Mouse (Mus musculus): ENCODE measurements around the gene Errfi1.

The Errfi1 gene

DNA sequence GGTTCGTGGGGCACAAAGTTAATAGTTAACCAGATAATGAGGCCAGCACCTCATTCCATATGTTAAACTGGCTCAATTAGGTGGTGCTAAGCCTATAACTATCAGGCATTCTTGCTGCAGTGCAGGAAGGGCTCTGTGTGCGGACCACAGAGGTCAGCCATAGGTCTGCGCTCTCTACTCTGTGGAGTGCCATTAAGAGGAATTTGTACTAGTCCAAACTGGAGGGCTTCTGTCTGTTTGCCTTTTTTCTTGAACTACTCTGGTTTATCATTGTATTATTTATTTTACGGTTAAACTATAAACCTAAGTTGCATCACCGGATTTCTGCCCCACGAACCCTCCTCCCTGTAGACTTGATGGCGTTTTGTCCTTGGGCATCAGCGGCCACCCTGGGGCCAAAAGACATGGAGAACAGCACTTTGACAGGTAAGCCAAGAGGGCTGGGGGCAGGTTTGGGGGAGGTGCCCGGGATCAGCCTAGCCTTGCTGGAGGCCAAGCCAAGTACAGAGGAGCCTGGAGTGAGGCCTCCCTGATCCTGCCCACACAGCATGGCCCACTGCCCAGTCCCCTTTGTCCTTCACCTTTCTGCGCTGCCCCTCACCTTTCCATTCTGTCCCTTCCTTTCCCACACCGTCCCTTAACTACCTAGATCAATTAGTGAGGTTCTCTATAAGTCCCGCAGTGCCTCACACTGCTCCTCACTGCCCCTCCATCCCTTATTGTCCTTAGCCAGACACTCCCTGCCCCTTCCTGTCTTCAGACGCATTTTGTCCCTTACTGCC is at the start of gene Errfi1:
Gene Errfi1, plus strand, starts transcription at position 240 of the 782 bp plus-strand sequence.
- no peak for DNase-seq (ENCODE audit: low spot score)

GRCm38 (mm10) chr4:150804204-150804603 is 49.5 kb upstream of the Errfi1 start:
- no peak for DNase-seq (ENCODE audit: low spot score)

DNA sequence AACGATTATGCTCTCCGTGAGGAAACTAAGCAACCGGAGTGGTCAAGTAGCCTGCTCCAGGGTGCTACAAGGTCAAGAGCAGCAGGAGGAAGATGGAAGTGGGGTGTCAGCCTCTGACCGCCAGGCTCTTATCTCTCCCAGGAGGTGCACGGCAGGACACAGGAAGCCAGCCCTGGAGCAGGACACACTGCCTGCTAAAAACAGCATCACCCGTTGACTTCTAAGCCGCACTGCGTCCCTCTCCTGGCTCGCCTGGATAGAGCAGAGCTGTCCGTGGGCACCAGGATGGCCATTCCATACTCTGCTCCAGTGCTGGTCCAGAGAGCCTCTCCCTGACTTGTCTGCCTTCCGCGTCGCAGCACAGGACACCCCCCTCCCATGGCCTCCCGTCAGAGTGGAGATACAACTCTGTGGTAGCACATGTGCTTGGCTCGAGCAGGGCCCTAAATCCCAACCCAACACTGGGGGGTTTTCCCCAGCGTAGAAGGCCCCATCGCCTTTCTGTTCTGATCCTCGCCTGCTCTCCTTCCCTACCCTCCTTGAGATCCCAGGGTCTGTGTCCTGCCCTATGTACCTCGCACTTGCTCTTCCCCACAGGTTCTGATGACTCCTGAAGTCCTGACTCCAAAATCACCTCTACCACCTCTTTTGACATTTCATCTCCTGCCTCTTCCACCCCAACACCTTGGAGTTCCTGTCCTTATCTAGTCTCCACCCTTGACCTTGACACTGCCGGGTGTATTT is 45.8 kb upstream of the Errfi1 start:
- no peak for DNase-seq (ENCODE audit: low spot score)

DNA sequence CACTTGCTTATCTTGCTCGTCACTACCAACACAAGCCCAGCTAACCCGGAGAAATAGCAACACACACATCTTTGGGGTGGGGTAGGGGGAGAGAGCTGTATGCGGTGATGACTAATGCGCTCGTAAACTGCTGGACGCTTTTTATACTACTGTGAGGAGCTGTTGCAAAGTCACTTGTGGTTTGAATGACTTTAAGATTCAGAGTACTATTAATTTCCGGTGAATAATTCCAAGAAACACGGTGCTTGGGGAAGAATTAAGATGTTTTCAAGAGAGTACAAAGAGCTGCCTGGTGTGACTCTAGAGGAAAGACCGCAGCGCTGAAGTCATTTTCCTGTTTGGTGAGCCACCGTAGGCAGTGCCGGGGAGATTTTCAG is 45.3 kb upstream of the Errfi1 start:
- DNase-seq (ENCODE audit: low spot score) = peak; percentile 73

- DNase-seq (ENCODE audit: low spot score) = peak; percentile 37
Measured at GRCm38 (mm10) chr4:150809323-150809722, 44.4 kb upstream of the Errfi1 start.

DNA sequence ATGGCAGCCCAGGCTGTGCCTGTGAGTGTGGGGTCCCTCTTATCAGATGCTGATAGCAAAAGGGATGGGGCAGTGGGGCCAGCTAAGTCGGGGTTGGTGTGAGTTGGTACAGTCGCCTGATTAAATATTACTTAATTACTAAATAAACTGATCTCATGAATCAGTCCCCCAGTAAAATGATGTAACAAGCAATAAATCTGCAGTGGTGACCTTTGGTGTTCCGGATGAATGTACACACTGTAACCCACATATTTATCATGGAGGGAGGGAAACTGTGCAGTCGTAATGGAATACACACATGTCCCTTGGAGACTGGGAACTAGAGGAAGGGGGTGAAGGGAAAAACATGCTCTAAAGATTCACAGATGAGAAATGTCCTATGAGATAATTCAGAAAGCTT is 38.6 kb upstream of the Errfi1 start:
- DNase-seq (ENCODE audit: low spot score) = no peak

DNA sequence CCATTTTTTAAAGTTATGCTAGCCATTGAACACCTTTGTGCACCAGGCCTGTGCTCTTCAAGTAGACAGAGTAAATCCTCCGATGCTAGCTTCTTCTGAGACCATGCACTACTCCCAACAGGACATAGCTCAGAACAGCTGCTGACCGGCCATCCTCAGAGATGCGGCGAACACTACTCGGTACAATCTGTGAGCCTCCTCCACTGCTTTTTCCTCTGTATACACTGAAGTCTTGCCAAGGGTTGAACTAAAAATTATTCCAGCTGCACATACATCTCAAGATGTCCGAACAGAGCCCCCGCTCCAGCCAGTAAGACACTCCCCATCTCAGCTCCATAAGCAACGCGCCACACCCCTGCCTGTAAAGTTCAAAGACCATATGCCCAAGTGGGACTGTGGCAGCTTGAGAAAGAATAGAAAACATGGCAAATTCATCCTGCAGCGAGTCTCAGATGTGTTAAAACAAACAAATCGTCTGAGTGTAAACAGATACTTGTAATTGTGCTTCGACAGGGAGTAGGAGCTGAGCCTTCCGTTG is 37.2 kb upstream of the Errfi1 start:
- no peak for DNase-seq (ENCODE audit: low spot score)

DNA sequence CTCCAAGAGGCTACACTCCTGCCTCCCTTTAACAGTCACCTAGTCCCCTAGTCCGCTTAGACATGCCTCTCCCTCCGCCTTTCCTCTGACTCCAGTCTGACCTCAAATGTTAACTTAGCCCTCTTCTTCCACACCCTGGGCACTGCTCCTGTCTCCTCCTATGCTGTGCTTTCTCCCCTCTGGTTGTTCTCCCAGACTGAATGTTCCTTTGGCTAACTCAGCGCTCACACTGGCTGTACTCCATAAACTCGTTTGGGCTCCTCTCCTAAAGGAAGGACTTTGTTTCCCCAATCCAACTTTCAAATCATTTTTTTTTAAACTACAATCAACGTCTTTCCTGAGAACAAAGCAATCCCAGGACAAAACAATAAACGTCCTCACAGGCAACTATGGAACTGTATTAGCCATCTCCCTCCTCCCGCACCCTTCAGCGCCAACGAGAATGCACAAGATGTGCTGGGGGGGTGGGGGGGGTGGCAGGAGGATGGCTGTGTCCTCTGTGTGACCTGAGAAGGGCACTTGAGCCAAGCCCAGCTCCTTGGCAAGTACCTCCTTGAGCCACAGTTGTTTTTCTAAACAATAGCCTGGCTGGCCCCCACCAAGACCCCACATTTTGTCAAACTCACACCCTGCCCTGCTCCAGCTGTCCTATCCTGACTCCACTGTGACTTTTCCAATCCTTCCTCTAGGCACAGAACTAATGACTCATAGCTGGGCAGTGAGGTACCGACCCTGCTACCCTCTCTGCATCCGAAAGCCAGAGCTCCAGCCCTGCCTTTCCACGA is 34.4 kb upstream of the Errfi1 start:
- DNase-seq (ENCODE audit: low spot score) = no peak

DNA sequence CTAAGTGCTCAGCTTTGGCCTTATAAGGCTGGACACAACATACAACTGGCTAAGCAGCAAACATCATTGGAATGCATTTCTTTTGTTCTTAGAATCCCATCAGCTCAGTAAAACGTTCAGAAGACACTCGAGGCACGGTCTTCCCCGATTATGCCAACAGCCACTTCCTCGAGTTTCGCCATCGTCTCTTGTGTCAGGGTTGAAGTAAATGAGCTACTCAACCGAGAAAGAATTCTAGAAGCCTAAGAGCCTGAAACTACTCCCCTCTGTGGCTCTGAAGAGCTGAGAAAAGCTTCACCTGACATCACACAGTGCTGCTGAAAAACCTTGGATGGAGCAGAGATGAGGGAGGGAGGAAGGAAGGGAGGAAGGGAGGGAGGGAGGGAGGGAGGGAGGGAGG is 32.3 kb upstream of the Errfi1 start:
- DNase-seq (ENCODE audit: low spot score) = no peak

DNA sequence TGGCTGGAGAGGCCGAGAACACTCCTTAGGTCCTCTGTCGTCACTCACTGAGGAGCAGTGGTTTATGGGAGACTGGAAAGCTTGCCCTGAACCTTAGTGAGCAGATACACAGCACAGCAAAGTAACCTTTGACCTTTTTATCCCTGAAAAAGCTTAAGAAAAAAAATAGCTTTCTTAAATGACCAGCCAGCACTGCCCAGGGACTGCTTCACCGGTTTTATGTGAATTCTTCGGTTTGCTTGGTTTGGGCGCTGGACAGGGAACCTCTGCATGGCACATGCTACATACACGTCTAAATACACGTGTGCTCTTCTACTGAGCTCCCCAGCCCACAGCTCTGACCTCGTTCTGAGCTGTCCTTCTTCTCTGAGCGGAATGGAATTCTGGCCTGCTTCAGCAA is 31.1 kb upstream of the Errfi1 start:
- no peak for DNase-seq (ENCODE audit: low spot score)

GRCm38 (mm10) chr4:150823614-150824480 is 29.9 kb upstream of the Errfi1 start:
- DNase-seq (ENCODE audit: low spot score) = no peak

GRCm38 (mm10) chr4:150824877-150825276 is 28.8 kb upstream of the Errfi1 start:
- no peak for DNase-seq (ENCODE audit: low spot score)

GRCm38 (mm10) chr4:150825531-150825930 is 28.2 kb upstream of the Errfi1 start:
- no peak for DNase-seq (ENCODE audit: low spot score)

GRCm38 (mm10) chr4:150831321-150831720 is 22.4 kb upstream of the Errfi1 start:
- DNase-seq (ENCODE audit: low spot score) = no peak

DNA sequence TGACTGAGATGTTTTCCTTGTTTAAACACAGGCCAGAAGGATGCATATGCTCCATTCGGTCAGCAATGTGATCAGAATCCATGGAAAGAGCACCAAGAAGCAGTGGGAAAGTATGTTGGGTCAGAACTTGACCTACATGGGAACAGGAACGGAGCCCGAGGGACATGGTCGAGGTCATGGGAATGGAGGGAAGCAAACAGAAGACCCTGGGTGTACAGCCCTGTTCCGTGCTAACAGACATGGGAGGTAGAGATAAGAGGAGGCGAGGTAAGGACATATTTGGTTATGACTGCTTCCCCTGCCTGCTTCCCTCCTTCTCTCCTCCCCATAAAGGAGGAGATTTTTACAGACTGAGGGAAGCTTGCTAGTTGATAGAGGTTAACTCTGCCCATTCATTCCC is 21.8 kb upstream of the Errfi1 start:
- DNase-seq (ENCODE audit: low spot score) = no peak

DNA sequence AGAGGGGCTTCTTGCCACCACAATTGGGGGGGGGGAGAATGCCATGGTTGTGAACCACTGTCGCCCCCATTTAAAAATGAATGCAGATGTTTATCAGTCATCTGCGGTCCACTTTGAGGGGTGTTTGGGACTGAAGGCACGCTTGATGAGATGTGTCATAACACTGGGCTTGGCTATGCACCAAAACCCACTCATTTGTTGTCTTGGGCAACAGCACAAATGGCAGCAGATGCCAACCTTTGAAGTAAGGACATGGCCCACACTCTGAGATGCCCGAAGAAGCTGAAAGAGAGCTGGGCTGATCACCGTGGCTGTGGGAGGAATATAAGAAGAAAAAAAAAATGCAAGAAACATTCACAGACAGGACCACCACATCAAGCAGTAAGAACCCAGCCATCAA is 18.6 kb upstream of the Errfi1 start:
- no peak for DNase-seq (ENCODE audit: low spot score)

GRCm38 (mm10) chr4:150836258-150836657 is 17.5 kb upstream of the Errfi1 start:
- DNase-seq (ENCODE audit: low spot score) = no peak

DNA sequence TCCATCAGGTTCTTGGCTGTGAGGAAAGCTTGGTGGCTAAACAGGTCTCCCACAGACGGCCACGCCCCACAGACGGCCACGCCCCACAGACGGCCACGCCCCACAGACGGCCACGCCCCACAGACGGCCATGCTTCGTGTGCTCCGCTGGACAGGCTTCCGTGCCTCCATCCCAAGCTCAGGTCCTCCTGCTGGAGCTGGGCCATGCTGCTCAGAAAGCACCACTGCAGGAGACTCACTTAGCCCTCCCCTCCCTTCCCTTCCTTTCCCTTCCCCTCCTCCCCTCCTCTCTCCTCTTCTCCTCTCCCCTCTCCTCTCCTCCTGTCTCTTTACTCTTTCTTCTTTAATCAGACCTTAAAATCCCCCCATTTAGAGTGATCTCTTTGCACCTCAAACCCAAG is 16.8 kb upstream of the Errfi1 start:
- DNase-seq (ENCODE audit: low spot score) = no peak

DNA sequence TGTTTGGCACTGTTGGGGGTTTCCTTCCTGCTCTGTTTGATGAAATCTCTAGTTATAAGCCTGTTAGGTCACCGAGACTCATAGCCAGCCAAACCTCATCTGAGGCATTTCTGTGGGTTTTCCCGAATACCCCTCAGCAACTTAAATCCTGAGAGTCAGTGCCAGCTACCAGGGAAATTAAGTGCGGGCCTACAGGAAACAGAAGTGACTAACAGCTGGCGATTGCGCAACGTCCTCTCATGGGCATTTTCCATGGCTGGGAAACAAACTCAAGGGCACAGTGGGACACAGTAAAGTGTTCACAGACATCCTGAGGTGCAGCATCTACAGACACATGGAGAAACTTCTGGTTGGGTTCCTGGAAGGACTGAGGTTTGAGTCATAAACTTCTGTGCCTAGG is 16.3 kb upstream of the Errfi1 start:
- no peak for DNase-seq (ENCODE audit: low spot score)

GRCm38 (mm10) chr4:150842045-150842444 is 11.7 kb upstream of the Errfi1 start:
- DNase-seq (ENCODE audit: low spot score) = no peak

DNA sequence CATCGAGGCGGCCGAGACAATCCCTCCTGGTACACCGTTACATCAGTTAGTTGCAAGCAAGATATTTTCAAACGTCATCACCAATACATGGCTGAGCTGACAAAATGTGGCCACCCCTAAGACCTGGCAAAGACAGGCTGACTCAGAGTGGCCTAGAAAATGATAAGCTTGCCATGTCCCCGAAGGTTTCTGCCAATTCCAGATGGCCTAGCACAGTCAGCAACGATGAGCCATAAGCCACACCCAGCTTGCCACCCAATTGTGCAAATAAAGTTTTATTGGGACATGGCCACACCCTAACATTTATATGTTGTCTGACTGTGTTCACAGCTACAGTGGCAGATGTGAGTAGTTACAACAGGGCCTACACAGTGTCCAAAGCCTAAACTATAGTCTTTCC is 10.5 kb upstream of the Errfi1 start:
- DNase-seq (ENCODE audit: low spot score) = no peak

DNA sequence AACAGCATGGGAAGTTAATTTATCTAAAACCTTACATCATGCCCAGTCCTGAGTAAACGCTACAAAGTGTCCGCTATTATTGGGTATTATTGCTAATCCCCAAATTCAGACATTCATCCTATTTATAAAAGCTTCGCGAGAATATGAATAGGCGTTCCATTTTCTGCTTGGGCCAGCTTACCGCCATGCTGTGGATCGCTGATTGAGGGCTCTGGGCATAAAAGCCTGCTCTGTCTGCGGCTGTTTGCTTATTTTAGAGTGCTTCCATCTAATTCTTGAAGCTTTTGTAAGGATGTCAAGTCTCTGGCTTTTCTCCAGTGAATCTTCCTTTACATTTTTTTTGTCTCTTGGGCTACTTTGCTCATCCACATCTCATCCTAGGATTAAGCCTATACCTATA is 7.4 kb upstream of the Errfi1 start:
- DNase-seq (ENCODE audit: low spot score) = no peak
